Mouse (Mus musculus): ENCODE data around the gene Pkp2. TPM values are rescaled to one million over a fixed set of nuclear protein-coding genes. Genes with fewer than 3 reads are reported as not detected.

The Pkp2 gene
- total and polyA plus RNA-seq, 3 experiments, result 13.3 to 19.0 (median 14.1) TPM

DNA sequence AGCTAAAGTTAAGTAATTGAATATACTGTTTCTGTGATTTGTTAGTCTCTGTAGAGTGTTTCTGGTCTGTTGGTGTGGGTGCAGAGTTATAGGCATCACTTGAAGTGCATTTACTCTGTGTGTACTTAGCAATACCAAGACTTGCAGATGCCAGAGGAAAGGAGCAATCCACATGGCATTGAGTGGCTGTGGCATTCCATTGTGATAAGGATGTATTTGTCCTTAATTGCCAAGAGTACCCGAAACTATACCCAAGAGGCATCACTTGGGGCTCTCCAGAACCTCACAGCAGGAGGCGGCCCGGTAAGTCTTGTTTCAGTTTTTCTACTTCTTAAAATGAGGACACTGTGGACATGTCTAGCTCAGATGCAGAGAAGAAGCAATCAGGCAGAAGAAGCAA lies 49.3 kb downstream of the Pkp2 start:
- Histone ChIP-seq H3K27ac (ENCODE audit: insufficient read depth, low read depth) (no peak overlapping the region), H3K9me3 (replicated peaks; ENCODE audit: low read length) (no peaks in the 10 kb centered on the region), H3K27me3 (replicated peaks) (no peaks in the 10 kb centered on the region), H3K36me3 (replicated peaks in 1 of 2; ENCODE audit: control insufficient read depth in 1 of 2, insufficient read depth in 1 of 2, low read length in 1 of 2) (peaks cover 6 to 12% of the 10 kb centered on the region in 2 experiments), H3K79me2 (replicated peaks; ENCODE audit: control insufficient read depth, extremely low read depth, insufficient read depth, poor library complexity, severe bottlenecking) (no peaks in the 10 kb centered on the region), H3K4me3 (replicated peaks in 1 of 3; ENCODE audit: low read depth in 2 of 3, low read length in 2 of 3, poor library complexity in 1 of 3) (no peak overlapping the region), H3K4me2 (ENCODE audit: insufficient read depth, low read depth, poor library complexity, severe bottlenecking) (no peak overlapping the region), H3K4me1 (ENCODE audit: control insufficient read depth in 1 of 2, insufficient read depth in 2 of 2) (peaks cover 0 to 9% of the 10 kb centered on the region in 2 experiments; a peak in 1 of 4 replicates), H3K9ac (ENCODE audit: insufficient read depth, low read depth) (no peak overlapping the region)
- in situ Hi-C loops (cut with MboI; ENCODE audit: low pct_ligation_motif_present, low pct_unique_long_range_greater_than_20kb, low sequenced_read_pairs), result no loop called here
- TF ChIP-seq EP300 (IDR thresholded peaks at IDR 0.05; ENCODE audit: low read length) (no peak), BHLHE40 (IDR thresholded peaks at IDR 0.05; ENCODE audit: low read depth, low read length) (no peak), POLR2A (IDR thresholded peaks at IDR 0.05; ENCODE audit: low read depth, low read length) (no peak), USF1 (IDR thresholded peaks at IDR 0.05; ENCODE audit: low read depth, low read length) (no peak), PAX5 (IDR thresholded peaks at IDR 0.05; ENCODE audit: low read length) (no peak), JUND (conservative IDR thresholded peaks at IDR 0.05; ENCODE audit: low read depth, low read length) (no peak), IRF4 (IDR thresholded peaks at IDR 0.05; ENCODE audit: low read depth, low read length) (no peak), MYC (IDR thresholded peaks at IDR 0.05; ENCODE audit: low read depth, low read length) (no peak), USF2 (conservative IDR thresholded peaks at IDR 0.05; ENCODE audit: low read depth, low read length) (no peak), JUN (IDR thresholded peaks at IDR 0.05; ENCODE audit: insufficient read depth, low read depth, low read length) (no peak)
- dilution Hi-C loops (cut with MboI; ENCODE audit: extremely low pct_ligation_motif_present, extremely low pct_unique_long_range_greater_than_20kb, low sequenced_read_pairs), result no loop called here
- no peak for DNase-seq (ENCODE audit: extremely low read depth)

DNA sequence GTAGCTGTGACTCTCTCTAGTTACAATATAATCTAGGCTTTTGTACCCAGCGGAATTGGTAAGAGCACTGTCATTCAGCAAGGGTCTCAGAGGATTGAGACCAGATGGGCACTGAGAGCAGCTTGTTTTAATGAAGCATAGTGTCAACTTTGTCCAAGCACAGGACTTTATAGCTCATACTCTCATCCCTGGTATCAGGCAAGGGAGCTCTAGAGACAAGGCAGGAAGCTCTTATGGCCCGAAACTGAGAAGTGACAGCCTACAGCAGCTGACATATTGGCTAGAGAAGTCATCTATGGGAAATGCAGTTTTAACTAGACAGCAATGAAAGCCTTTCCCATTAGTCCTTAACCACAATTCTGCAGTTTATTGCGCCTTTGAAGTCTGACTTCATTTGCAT lies 59.9 kb downstream of the Pkp2 start:
- H3K9me3 ChIP-seq (replicated peaks; ENCODE audit: low read length), result no peaks in the 10 kb centered on the region
- peak; percentile 20 for DNase-seq (ENCODE audit: extremely low read depth)
- H3K36me3 ChIP-seq (replicated peaks in 1 of 2; ENCODE audit: control insufficient read depth in 1 of 2, insufficient read depth in 1 of 2, low read length in 1 of 2), result peaks cover 0 to 3% of the 10 kb centered on the region in 2 experiments
- H3K4me1 ChIP-seq (ENCODE audit: control insufficient read depth in 1 of 2, insufficient read depth in 2 of 2), result peaks cover 0 to 22% of the 10 kb centered on the region in 2 experiments; a peak in 3 of 4 replicates
- TF ChIP-seq ZNF384 (IDR thresholded peaks at IDR 0.05; ENCODE audit: low read depth, low read length) (peak; percentile 50; the same call in 1 of the 2 replicates), HCFC1 (IDR thresholded peaks at IDR 0.05; ENCODE audit: low read depth, low read length) (no peak)
- H3K27me3 ChIP-seq (replicated peaks), result no peaks in the 10 kb centered on the region
- no peak overlapping the region for H3K27ac ChIP-seq (ENCODE audit: insufficient read depth, low read depth)
- dilution Hi-C loops (cut with MboI; ENCODE audit: extremely low pct_ligation_motif_present, extremely low pct_unique_long_range_greater_than_20kb, low sequenced_read_pairs) (no loop called here), in situ Hi-C loops (cut with MboI; ENCODE audit: low pct_ligation_motif_present, low pct_unique_long_range_greater_than_20kb, low sequenced_read_pairs) (no loop called here)
- no peak overlapping the region for H3K4me3 ChIP-seq (replicated peaks in 1 of 3; ENCODE audit: low read depth in 2 of 3, low read length in 2 of 3, poor library complexity in 1 of 3)
- H3K79me2 ChIP-seq (replicated peaks; ENCODE audit: control insufficient read depth, extremely low read depth, insufficient read depth, poor library complexity, severe bottlenecking), result no peaks in the 10 kb centered on the region
- no peak overlapping the region for H3K4me2 ChIP-seq (ENCODE audit: insufficient read depth, low read depth, poor library complexity, severe bottlenecking)
- H3K9ac ChIP-seq (ENCODE audit: insufficient read depth, low read depth), result no peak overlapping the region

- Histone ChIP-seq H3K9me3 (replicated peaks; ENCODE audit: low read length) (no peaks in the 10 kb centered on the region), H3K27me3 (replicated peaks) (no peaks in the 10 kb centered on the region), H3K4me3 (replicated peaks in 1 of 3; ENCODE audit: low read depth in 2 of 3, low read length in 2 of 3, poor library complexity in 1 of 3) (no peak overlapping the region), H3K27ac (ENCODE audit: insufficient read depth, low read depth) (no peak overlapping the region), H3K36me3 (replicated peaks in 1 of 2; ENCODE audit: control insufficient read depth in 1 of 2, insufficient read depth in 1 of 2, low read length in 1 of 2) (peaks cover 0 to 2% of the 10 kb centered on the region in 2 experiments), H3K79me2 (replicated peaks; ENCODE audit: control insufficient read depth, extremely low read depth, insufficient read depth, poor library complexity, severe bottlenecking) (no peaks in the 10 kb centered on the region), H3K4me1 (ENCODE audit: control insufficient read depth in 1 of 2, insufficient read depth in 2 of 2) (peaks cover 0 to 22% of the 10 kb centered on the region in 2 experiments; a peak in 3 of 4 replicates), H3K9ac (ENCODE audit: insufficient read depth, low read depth) (no peak overlapping the region), H3K4me2 (ENCODE audit: insufficient read depth, low read depth, poor library complexity, severe bottlenecking) (no peak overlapping the region)
- dilution Hi-C loops (cut with MboI; ENCODE audit: extremely low pct_ligation_motif_present, extremely low pct_unique_long_range_greater_than_20kb, low sequenced_read_pairs) (no loop called here), in situ Hi-C loops (cut with MboI; ENCODE audit: low pct_ligation_motif_present, low pct_unique_long_range_greater_than_20kb, low sequenced_read_pairs) (no loop called here)
- TF ChIP-seq TBP (conservative IDR thresholded peaks at IDR 0.05; ENCODE audit: low read depth, low read length), result no peak
- TF ChIP-seq EP300 (IDR thresholded peaks at IDR 0.05; ENCODE audit: low read length), result no peak
- no peak for TF ChIP-seq USF1 (IDR thresholded peaks at IDR 0.05; ENCODE audit: low read depth, low read length)
- no peak for TF ChIP-seq ETS1 (conservative IDR thresholded peaks at IDR 0.05; ENCODE audit: low read depth, low read length)
- TF ChIP-seq MAX (IDR thresholded peaks at IDR 0.05; ENCODE audit: low read length), result no peak
- no peak for TF ChIP-seq ZKSCAN1 (IDR thresholded peaks at IDR 0.05; ENCODE audit: borderline replicate concordance, low read depth, low read length)
- TF ChIP-seq UBTF (IDR thresholded peaks at IDR 0.05; ENCODE audit: low read depth, low read length), result no peak
- TF ChIP-seq JUN (IDR thresholded peaks at IDR 0.05; ENCODE audit: insufficient read depth, low read depth, low read length), result no peak
- TF ChIP-seq ZMIZ1 (IDR thresholded peaks at IDR 0.05; ENCODE audit: low read depth, low read length), result no peak
- TF ChIP-seq ZC3H11A (IDR thresholded peaks at IDR 0.05; ENCODE audit: low read depth, low read length), result no peak
- no peak for TF ChIP-seq CTCF (conservative IDR thresholded peaks at IDR 0.05 in 1 of 2, IDR thresholded peaks at IDR 0.05 in 1 of 2; ENCODE audit: low read depth in 2 of 2, low read length in 2 of 2)
- TF ChIP-seq CHD1 (IDR thresholded peaks at IDR 0.05; ENCODE audit: low read depth, low read length), result no peak
- no peak for TF ChIP-seq MXI1 (IDR thresholded peaks at IDR 0.05; ENCODE audit: low read depth, low read length)
- no peak for TF ChIP-seq USF2 (conservative IDR thresholded peaks at IDR 0.05; ENCODE audit: low read depth, low read length)
- TF ChIP-seq MEF2A (IDR thresholded peaks at IDR 0.05; ENCODE audit: borderline replicate concordance, low read depth, low read length), result no peak
- DNase-seq (ENCODE audit: extremely low read depth), result no peak
Observed at GRCm38 (mm10) chr16:16273752-16274151, 60.6 kb downstream of the Pkp2 start.
